Mouse (Mus musculus): ENCODE data around the gene Kcnip1. TPM values are rescaled to one million over a fixed set of nuclear protein-coding genes. Genes with fewer than 3 reads are reported as not detected.

Kcnip1 gene
- polyA plus RNA-seq, 1 experiment from 2014 or later, result 0.62 TPM

DNA sequence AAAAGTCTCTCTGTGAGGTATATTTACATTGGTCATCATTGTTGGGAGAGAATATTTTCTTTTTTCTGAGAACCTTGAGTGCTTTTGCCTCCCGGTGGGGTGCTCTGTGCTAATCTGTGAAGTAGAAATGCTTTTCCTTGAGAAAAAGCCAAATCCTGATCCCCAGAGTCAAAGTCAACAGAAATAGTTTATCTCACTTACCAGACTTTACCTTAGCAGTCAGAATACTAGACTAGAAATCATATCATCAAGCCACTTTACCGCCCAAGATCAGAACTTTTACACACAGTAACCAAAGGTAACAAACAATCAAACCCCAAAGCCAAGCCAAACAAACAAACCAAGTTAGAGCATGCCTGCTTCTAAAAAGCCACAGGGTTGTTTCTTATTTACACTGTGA, 122.7 kb downstream of the Kcnip1 start:
- H3K36me3 ChIP-seq (ENCODE audit: insufficient read depth), result no peaks in the 10 kb centered on the region
- no peak overlapping the region for H3K27ac ChIP-seq (ENCODE audit: low read depth)
- H3K27me3 ChIP-seq (ENCODE audit: insufficient read depth, low read length), result no peaks in the 10 kb centered on the region
- no peaks in the 10 kb centered on the region for H3K9me3 ChIP-seq (ENCODE audit: low read depth, low read length)
- no peak for DNase-seq
- WGBS, result 61% methylated on average over 2 of the region's 2 CpGs
- TF ChIP-seq CTCF (IDR thresholded peaks at IDR 0.05; ENCODE audit: low read depth), result no peak
- no peak for ATAC-seq (ENCODE audit: insufficient read depth)
- H3K9ac ChIP-seq, result no peak overlapping the region
- no peak overlapping the region for H3K4me2 ChIP-seq
- H3K4me3 ChIP-seq (ENCODE audit: low read depth, low read length), result no peak overlapping the region
- peaks cover 16% of the 10 kb centered on the region for H3K4me1 ChIP-seq (ENCODE audit: insufficient read depth)

DNA sequence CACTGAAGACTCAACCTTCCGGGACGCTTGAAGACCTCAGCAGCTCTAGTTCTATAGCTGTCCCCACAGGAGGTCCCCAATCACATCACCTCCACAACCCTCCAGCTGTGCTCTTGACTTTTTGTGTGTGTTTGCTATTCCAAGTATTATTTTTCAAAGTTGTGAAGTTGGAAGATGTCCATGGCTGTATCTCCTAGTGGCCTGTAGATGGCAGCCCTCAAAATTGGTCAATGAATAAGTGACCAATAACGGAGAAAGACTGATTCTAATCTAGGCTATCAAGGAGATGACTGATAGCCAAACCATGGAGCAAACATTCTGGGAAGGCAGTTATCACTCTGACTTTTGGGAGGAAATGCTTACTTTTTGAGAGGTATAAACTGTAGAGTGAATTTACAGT, 123.4 kb downstream of the Kcnip1 start:
- H3K4me2 ChIP-seq, result no peak overlapping the region
- 69% methylated on average over 3 of the region's 3 CpGs for WGBS
- no peaks in the 10 kb centered on the region for H3K27me3 ChIP-seq (ENCODE audit: insufficient read depth, low read length)
- H3K4me3 ChIP-seq (ENCODE audit: low read depth, low read length), result no peak overlapping the region
- no peak overlapping the region for H3K9ac ChIP-seq
- H3K27ac ChIP-seq (ENCODE audit: low read depth), result no peak overlapping the region
- H3K36me3 ChIP-seq (ENCODE audit: insufficient read depth), result no peaks in the 10 kb centered on the region
- ATAC-seq (ENCODE audit: insufficient read depth) (no peak), DNase-seq (peak; percentile 14)
- H3K9me3 ChIP-seq (ENCODE audit: low read depth, low read length), result no peaks in the 10 kb centered on the region
- no peak for TF ChIP-seq CTCF (IDR thresholded peaks at IDR 0.05; ENCODE audit: low read depth)
- peaks cover 16% of the 10 kb centered on the region for H3K4me1 ChIP-seq (ENCODE audit: insufficient read depth)

DNA sequence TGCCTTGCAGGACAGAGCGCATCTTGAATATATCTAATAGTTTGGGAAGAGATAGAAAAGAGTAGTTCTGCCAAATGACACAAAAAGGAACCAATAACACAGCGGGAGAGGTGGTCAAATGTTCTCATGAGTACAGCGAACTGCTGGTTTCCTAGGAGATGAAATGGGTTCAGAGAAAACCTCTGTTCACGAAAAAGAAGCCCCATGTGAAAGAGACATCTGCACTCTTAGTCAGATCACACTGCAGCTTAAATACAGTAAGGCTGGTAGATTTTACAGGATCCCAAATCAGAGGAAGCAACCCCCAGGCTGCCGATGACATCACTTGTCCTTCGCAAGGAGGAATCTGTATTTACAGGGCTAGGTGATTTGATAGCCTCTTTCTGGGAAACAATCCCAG, 126.2 kb downstream of the Kcnip1 start:
- 74% methylated on average over 6 of the region's 6 CpGs for WGBS
- DNase-seq, result no peak
- Histone ChIP-seq H3K4me3 (ENCODE audit: low read depth, low read length) (no peak overlapping the region), H3K9me3 (ENCODE audit: low read depth, low read length) (no peaks in the 10 kb centered on the region), H3K27ac (ENCODE audit: low read depth) (no peak overlapping the region), H3K27me3 (ENCODE audit: insufficient read depth, low read length) (no peaks in the 10 kb centered on the region), H3K36me3 (ENCODE audit: insufficient read depth) (no peaks in the 10 kb centered on the region), H3K9ac (no peak overlapping the region), H3K4me2 (no peak overlapping the region), H3K4me1 (ENCODE audit: insufficient read depth) (no peaks in the 10 kb centered on the region)
- TF ChIP-seq CTCF (IDR thresholded peaks at IDR 0.05; ENCODE audit: low read depth), result no peak
- ATAC-seq (ENCODE audit: insufficient read depth), result no peak

DNA sequence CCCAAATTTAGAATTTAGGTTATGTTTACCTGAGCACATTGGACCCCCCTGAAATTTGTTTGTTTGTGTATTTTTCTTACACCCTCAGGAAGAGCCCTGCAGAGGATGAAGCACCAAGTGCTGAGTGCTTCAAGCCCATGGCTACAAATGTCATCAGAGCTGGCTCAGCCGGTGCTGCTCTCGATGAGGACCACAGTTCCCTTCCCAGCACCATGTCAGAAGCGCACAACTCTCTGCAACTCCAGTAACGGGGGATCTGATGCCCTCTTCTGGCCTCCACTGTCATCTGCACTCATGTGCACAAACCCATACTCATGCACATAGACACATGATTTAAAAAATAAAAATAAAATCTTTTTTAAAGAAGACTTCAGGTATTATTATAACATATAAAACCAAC, 128.7 kb downstream of the Kcnip1 start:
- ATAC-seq (ENCODE audit: insufficient read depth), result no peak
- 89% methylated on average over 4 of the region's 4 CpGs for WGBS

DNA sequence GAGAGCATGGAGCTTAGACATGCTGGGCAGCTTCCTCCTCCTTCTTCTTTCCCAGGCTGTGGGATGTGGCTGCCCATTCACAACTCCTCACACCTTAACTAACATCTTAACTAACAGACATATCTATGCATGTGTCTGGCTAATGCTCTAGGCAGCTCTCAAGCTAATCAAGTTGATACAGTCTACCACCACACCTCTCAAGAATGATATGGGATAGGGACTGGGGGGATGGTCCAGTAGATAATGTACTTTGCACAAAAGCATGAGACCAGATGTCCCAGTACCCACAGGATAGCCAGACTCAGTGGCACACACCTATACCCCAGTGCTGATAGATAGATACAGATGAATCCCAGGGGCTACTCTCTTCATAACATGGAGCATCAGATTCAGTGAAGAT, 131.1 kb downstream of the Kcnip1 start:
- H3K4me2 ChIP-seq, result no peak overlapping the region
- H3K27me3 ChIP-seq (ENCODE audit: insufficient read depth, low read length), result no peaks in the 10 kb centered on the region
- no peaks in the 10 kb centered on the region for H3K9me3 ChIP-seq (ENCODE audit: low read depth, low read length)
- H3K36me3 ChIP-seq (ENCODE audit: insufficient read depth), result no peaks in the 10 kb centered on the region
- no peak overlapping the region for H3K4me3 ChIP-seq (ENCODE audit: low read depth, low read length)
- no peak overlapping the region for H3K27ac ChIP-seq (ENCODE audit: low read depth)
- no peak overlapping the region for H3K9ac ChIP-seq
- ATAC-seq (ENCODE audit: insufficient read depth), result no peak
- TF ChIP-seq CTCF (IDR thresholded peaks at IDR 0.05; ENCODE audit: low read depth), result no peak
- H3K4me1 ChIP-seq (ENCODE audit: insufficient read depth), result no peaks in the 10 kb centered on the region
- DNase-seq, result no peak

More for the DNA sequence above, 128.7 kb downstream of the Kcnip1 start:
- no peak overlapping the region for H3K27ac ChIP-seq (ENCODE audit: low read depth)
- no peak for TF ChIP-seq CTCF (IDR thresholded peaks at IDR 0.05; ENCODE audit: low read depth)
- no peak overlapping the region for H3K9ac ChIP-seq
- no peaks in the 10 kb centered on the region for H3K4me1 ChIP-seq (ENCODE audit: insufficient read depth)
- H3K36me3 ChIP-seq (ENCODE audit: insufficient read depth), result no peaks in the 10 kb centered on the region
- DNase-seq, result no peak
- no peaks in the 10 kb centered on the region for H3K9me3 ChIP-seq (ENCODE audit: low read depth, low read length)
- H3K4me3 ChIP-seq (ENCODE audit: low read depth, low read length), result no peak overlapping the region
- H3K4me2 ChIP-seq, result no peak overlapping the region
- H3K27me3 ChIP-seq (ENCODE audit: insufficient read depth, low read length), result no peaks in the 10 kb centered on the region

DNA sequence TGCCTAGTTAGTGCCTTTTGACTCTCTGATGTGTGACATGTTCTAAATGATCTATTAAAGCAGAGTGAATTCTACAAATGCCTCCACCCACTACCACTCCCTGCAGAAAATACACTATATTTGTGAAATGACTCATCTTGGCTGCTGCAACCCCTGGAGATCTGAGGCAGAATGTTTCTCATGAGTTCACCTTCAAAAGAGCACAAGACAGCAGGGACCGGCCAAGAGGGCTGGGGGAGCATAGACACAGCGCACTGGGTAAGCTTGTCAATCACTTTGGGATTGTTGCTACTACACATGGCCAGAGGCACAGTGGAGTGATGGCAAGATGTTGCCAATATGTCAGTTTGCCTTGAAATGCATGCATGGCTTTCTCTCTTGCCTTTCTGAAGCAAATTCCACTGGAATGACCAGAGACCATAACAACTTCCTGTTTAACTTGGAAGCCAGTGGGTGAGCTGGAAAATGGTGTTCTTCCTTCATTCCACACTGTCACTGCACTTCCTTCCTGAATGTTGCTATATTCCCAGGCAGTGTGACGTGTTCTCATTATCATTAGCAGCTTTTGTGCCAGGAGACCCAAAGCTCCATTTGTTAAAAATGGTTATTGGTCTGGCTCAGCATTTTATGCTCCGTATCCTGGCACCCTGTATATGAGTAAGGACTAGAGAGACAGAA, 131.9 kb downstream of the Kcnip1 start:
- H3K27me3 ChIP-seq (ENCODE audit: insufficient read depth, low read length), result peaks cover 4% of the 10 kb centered on the region; the same call in 1 of the 2 replicates
- WGBS, result 67% methylated on average over 4 of the region's 4 CpGs
- 0 out of 2 replicates have a peak overlapping the region, but pooled peaks have one; percentile 18 for H3K27ac ChIP-seq (ENCODE audit: low read depth)
- H3K4me1 ChIP-seq (ENCODE audit: insufficient read depth), result no peaks in the 10 kb centered on the region
- no peaks in the 10 kb centered on the region for H3K9me3 ChIP-seq (ENCODE audit: low read depth, low read length)
- H3K9ac ChIP-seq, result no peak overlapping the region
- no peak for TF ChIP-seq CTCF (IDR thresholded peaks at IDR 0.05; ENCODE audit: low read depth)
- DNase-seq (peak; percentile 44), ATAC-seq (ENCODE audit: insufficient read depth) (no peak; the same call in 1 of the 2 replicates)
- H3K4me3 ChIP-seq (ENCODE audit: low read depth, low read length), result no peak overlapping the region
- H3K36me3 ChIP-seq (ENCODE audit: insufficient read depth), result no peaks in the 10 kb centered on the region
- no peak overlapping the region for H3K4me2 ChIP-seq

DNA sequence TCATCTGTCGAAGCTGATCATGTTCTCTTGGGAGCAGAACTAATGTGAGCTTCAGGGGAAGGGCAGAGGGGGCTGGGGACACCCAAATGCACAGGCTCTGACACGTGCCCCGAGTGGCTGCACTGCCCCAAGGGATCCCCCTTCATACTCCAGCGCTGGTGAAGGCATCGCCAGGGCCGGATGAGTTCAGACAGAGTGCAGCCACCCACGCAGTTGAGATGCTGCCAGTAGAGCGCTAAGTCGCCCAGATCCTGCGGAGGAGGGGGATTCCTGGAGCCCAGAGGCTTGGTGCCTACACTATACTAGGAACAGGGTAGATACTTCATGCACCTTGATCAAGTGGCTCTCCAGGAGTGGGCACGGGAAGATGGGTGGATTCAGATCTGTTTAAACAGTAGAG, 143.3 kb downstream of the Kcnip1 start:
- TF ChIP-seq CTCF (IDR thresholded peaks at IDR 0.05; ENCODE audit: low read depth), result no peak
- peak; percentile 89 for ATAC-seq (ENCODE audit: insufficient read depth)
- Histone ChIP-seq H3K4me2 (no peak overlapping the region), H3K9ac (no peak overlapping the region), H3K27ac (ENCODE audit: low read depth) (no peak overlapping the region), H3K9me3 (ENCODE audit: low read depth, low read length) (no peaks in the 10 kb centered on the region), H3K36me3 (ENCODE audit: insufficient read depth) (no peaks in the 10 kb centered on the region), H3K4me3 (ENCODE audit: low read depth, low read length) (no peak overlapping the region), H3K27me3 (ENCODE audit: insufficient read depth, low read length) (peaks cover 14% of the 10 kb centered on the region; the same call in 1 of the 2 replicates), H3K4me1 (ENCODE audit: insufficient read depth) (no peaks in the 10 kb centered on the region)
- WGBS, result 43% methylated on average over 11 of the region's 11 CpGs
- DNase-seq, result peak; percentile 76
